Mouse (Mus musculus) lung, adult 2 months (tissue): ENCODE data around the gene Fgd2. TPM values are rescaled to one million over a fixed set of nuclear protein-coding genes. Genes with fewer than 3 reads are reported as not detected.
A peak's percentile ranks its signal among the peaks of the same experiment; 100 is the strongest.

Source experiments
- DNase-seq: peaks from one replicate; pipeline ENCODE4 v3.0.0; 2022
- H3K4me1 ChIP-seq: fragments of 200-500 bp; 2 replicates; pipeline ENCODE4 v1.6.1; 2011; ENCODE audit warnings: low read length; ENCODE audit not compliant: control insufficient read depth, insufficient read depth
- H3K4me3 ChIP-seq: fragments of 200-500 bp; replicated peaks from 2 replicates; pipeline ENCODE3; 2011; ENCODE audit warnings: low read depth, mild to moderate bottlenecking, control low read depth, low read length; ENCODE audit errors: extremely low read depth
- CTCF ChIP-seq: fragments of 200-500 bp; IDR thresholded peaks from 2 replicates; pipeline ENCODE4 v1.5.1; 2011; ENCODE audit warnings: mild to moderate bottlenecking, low read length, control low read depth; ENCODE audit not compliant: insufficient read depth
- POLR2A ChIP-seq: fragments of 200-500 bp; IDR thresholded peaks from 2 replicates; pipeline ENCODE4 v1.6.1; 2011; ENCODE audit warnings: low read depth, mild to moderate bottlenecking, control low read depth, low read length, borderline replicate concordance; ENCODE audit errors: extremely low read depth
- WGBS: fragments of 180-500 bp; shearing (Covaris S2); methylation state at CpG from one replicate; pipeline ENCODE4 v1.1.7; 2018; 5-methylcytosine and 5-hydroxymethylcytosine counted together
- polyA plus RNA-seq: library from polyadenylated mRNA; depleted of rRNA; stranded (reverse); fragments of >200 nt; gene quantifications from 2 replicates; pipeline ENCODE4 v1.2.3, GENCODE M21; 2012

Fgd2 gene
- polyA plus RNA-seq, 1 experiment = 44.3 TPM

DNA sequence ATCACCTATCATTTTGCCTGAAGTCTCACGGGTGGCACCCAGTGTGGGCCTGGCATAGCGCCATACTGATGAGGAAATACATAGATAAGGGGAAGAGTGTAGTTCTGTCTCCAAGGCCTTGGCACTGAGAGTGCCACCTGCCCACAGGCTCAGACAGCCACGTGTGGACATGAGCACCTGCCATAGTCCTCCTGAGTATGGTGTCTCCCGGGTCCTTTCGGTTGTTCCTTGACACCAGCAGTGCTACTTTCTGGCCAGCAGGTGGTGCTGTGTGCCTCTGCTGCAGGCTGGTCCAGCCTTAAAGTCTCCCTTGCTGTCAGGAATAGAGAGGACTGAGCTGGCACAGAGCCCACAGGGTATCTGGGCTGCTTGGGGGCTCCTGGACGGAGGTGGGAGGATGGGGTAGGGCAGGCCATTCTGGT, 36.1 kb downstream of the Fgd2 start:
- Histone ChIP-seq H3K4me1 (peaks cover 18% of the 10 kb centered on the region), H3K4me3 (no peak overlapping the region)
- TF ChIP-seq CTCF (peak; percentile 99), POLR2A (no peak)
- WGBS = 9% methylated on average over 6 of the region's 6 CpGs
- peak; percentile 81 for DNase-seq

DNA sequence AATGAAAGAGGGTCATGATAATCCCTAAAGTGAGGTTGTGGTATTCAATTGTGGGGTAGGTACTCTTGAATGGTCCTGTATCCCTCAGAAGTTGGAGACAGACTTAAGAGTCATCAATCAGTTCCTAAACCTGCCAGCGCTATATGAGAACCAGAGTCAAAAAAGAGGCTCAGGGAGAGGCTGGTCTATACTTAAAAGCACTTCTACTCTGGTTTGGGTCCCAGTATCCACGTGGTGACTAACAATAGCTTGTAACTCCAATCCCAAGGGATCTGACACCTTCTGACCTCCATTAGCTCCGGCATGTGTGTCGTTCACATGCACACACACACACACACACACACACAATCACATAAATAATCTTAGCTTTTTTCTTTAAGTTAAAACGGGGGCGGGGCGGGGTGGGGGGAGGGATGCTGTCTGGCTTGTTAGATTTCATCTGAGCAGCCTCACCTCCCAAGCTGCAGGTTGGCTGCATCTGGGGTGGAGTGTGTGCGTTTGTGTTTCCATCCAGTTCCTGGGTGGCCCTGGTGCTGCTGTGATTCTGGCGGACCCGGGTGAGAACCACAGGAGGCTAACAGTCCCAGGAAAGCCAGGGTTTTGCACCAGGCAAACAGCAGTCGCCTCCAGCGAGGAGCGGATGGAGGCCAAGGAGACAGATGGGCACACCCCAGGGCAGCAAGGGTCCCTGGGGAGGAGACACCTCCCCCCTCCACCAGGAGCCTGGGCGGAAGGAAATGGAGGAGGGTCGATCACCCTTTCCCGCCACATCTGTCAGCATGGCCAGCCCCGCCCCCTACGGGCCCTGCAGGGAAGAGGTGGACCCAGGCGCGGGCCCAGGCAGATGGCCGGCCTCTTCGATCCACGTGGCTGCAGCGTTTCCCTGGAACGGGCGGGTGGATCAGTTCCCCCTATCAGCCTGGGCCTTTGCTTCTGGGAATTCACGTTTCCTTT, 37.0 kb downstream of the Fgd2 start:
- TF ChIP-seq POLR2A = no peak
- TF ChIP-seq CTCF = no peak
- peak; percentile 80 for DNase-seq
- Histone ChIP-seq H3K4me1 (peaks cover 17% of the 10 kb centered on the region), H3K4me3 (peak overlapping the region; percentile 4)
- 5% methylated on average over 27 of the region's 27 CpGs for WGBS

DNA sequence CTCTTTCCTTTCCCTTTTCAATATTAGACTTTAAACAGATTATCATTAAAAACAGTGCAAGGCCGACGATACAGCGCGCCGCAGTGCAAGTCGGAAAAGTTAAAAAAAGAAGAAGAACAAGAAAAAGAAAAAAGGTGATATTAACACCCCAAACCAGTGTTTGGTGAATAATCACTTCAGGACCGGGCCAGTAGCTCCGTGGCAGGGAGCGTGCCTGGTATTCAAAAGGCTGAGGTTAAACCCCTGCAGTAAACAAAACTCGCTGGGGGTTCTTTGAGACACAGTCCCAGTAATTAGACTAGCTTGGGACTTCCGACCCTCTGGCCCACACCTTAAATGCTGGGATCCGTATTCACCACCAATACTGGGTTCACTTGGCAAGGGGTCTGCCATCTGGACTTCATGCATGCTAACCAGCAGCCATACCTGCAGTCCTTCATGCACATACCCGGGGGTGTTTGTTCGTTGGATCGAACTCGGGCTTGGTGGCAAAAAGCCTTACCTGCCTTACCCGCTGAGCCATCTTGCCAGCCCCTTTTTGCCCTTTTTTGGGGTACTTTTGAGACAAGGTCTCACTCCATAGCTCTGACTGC, 37.8 kb downstream of the Fgd2 start:
- 49% methylated on average over 17 of the region's 17 CpGs for WGBS
- DNase-seq = no peak
- H3K4me1 ChIP-seq = peaks cover 14% of the 10 kb centered on the region
- no peak for TF ChIP-seq POLR2A
- H3K4me3 ChIP-seq = no peak overlapping the region

DNA sequence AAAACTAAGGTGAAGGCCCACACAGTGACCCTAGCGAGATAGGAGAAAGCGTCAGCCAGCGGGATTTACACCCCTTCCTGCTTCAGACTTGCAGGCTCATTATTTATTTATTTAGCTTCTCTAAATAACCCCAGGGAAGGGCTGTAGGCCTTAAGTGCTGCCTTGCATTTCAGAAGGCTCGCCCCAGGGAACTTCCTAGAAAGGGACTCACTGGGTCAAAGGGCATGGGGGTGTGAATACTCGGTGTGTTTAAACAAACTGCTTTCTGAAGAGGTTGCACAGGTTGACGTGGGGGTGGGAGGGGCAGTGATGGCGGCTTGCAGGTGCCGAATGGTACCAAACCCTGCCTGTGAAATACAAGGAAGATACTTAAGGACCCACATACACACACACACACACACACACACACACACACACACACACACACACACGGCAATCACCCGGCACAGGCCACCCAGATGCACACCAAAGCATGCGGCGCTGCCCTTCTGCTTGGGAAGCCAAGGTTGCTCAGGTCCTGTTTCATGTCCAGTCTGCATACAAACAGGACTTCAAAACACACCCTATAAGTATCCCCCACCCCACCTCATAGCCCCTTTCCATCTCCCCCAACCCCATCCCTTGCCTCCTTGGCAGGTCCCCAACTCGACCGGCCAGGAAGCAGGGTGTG, 38.7 kb downstream of the Fgd2 start:
- DNase-seq = no peak
- Histone ChIP-seq H3K4me1 (peaks cover 8% of the 10 kb centered on the region), H3K4me3 (no peak overlapping the region)
- TF ChIP-seq POLR2A (no peak), CTCF (no peak)
- 67% methylated on average over 14 of the region's 14 CpGs for WGBS

DNA sequence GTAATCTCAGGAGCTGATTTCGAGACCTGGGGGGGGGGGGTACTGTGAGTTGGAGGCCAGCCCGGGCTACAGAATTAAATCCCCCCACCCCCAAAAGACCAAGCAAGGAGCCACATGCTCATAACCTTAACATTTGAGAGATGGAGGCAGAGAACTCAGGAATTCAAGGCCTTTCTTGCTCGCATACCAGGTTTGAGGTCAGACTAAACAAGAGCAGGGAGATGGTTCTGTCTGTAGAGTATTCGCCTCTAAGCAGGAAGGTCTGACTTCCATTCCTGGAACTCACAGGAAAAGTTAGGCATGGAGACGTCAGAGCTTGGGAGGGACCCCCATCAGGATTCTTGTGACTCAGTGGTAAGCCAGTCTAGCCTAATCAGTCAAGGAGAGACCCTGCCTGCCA, 39.3 kb downstream of the Fgd2 start:
- H3K4me3 ChIP-seq = no peak overlapping the region
- TF ChIP-seq CTCF (no peak), POLR2A (no peak)
- 70% methylated on average over 5 of the region's 5 CpGs for WGBS
- peaks cover 7% of the 10 kb centered on the region for H3K4me1 ChIP-seq
- no peak for DNase-seq

DNA sequence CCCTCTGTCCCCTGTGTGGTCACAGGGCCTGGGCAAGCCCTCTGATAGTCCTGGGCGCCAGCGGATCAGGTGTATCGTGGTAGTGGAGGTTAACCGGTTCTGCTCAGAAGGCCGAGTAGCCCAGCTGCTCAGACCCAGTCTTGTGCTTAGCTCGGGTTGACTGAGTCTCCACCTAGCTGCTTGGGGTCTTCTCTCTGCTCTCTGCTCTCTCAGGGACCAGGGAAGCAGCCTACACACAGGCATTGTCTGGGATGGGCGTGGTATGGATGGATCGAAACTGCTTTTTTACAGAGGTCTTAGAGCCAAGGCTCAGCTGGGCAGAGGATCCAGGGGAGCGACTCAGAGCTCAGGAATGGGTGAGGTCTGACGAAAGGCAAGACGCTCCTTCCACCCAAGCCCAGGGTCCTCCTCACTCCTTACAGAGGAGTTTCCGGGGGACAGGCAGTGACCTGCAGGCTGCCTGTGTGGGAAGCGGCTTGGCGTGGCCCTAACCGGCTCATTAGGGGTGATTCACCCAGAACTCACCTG, 41.1 kb downstream of the Fgd2 start:
- no peak for DNase-seq
- TF ChIP-seq CTCF (no peak), POLR2A (no peak)
- 78% methylated on average over 15 of the region's 15 CpGs for WGBS
- Histone ChIP-seq H3K4me3 (no peak overlapping the region), H3K4me1 (peaks cover 3% of the 10 kb centered on the region)

DNA sequence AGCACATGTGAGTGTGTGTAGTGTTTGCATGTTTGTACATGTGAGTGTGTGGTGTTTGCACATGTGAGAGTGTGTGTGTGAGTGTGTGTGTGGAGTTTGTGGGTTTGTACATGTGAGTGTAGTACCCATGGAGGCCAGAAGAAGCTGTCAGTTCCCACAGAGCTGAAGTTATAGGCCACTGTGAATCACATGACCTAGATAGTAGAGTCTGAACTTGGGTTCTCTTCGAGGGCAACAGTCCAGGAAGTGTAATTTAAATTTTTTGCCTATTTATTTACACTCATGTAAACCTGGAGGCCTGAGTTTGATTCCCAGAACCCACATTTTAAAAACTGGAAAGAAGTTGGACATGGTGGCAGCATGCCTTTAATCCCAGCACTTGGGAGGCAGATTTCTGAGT, 42.5 kb downstream of the Fgd2 start:
- TF ChIP-seq POLR2A = no peak
- no peak for TF ChIP-seq CTCF
- DNase-seq = no peak
- 55% methylated on average over 1 of the region's 1 CpGs for WGBS
- Histone ChIP-seq H3K4me1 (no peaks in the 10 kb centered on the region), H3K4me3 (no peak overlapping the region)

DNA sequence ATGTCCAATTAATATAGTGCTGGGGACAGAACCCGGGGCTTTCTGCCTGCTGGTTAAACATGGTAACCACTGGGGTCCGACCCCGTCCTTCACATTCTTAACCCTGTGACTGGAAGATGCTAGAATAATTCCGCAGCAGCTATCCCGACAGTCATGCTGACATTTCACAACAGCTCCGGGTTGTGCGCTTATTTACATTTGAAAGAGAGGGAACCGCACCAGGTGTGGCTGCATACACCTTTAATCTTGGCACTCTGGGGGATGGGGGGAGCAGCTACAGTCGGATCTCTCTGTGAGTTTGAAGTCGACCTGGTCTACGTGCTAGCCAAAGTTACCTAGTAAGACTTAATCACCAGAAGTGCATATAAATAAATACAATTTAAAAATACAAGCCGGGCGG, 44.8 kb downstream of the Fgd2 start:
- TF ChIP-seq CTCF (no peak), POLR2A (no peak)
- DNase-seq = no peak
- Histone ChIP-seq H3K4me1 (no peaks in the 10 kb centered on the region), H3K4me3 (no peak overlapping the region)
- WGBS = 61% methylated on average over 13 of the region's 13 CpGs

DNA sequence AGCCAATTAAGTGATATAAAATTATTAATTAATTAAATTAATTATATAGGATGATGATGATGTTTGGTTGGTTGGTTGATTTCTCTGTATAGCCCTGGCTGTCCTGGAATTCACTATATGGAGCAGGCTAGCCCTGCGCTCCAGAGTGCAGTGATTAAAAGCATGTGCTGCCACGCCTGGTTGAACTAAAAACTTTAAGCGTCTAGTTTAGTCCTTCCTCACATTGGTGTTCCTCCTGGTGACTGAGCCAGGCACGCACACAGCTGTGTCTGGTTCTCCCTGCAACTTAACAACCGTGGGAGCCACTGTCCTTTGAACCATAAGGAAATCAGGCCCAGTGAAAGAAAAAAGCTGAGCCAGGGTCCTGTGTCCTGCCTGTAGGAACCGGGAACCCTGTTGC, 45.4 kb downstream of the Fgd2 start:
- H3K4me1 ChIP-seq = no peaks in the 10 kb centered on the region
- TF ChIP-seq POLR2A = no peak
- TF ChIP-seq CTCF = no peak
- DNase-seq = no peak
- no peak overlapping the region for H3K4me3 ChIP-seq
- 76% methylated on average over 6 of the region's 6 CpGs for WGBS
